Mouse (Mus musculus) liver, embryonic 16.5 days (tissue): ENCODE data around the gene Rpl9. TPM values are rescaled to one million over a fixed set of nuclear protein-coding genes. Genes with fewer than 3 reads are reported as not detected.

ENCODE experiments used
- ATAC-seq: fragments of 200-750 bp; cut with Nextera tagmentation; 2 replicates; pipeline ENCODE4 v1.8.0; 2017; ENCODE audit warnings: low read depth, mild to moderate bottlenecking, moderate number of reproducible peaks, moderate library complexity
- H3K27ac ChIP-seq: fragments of 300-500 bp; sonication (generic); 2 replicates; pipeline ENCODE4 v1.5.1; 2014; ENCODE audit warnings: mild to moderate bottlenecking, low read length
- H3K27me3 ChIP-seq: fragments of 300-500 bp; sonication (generic); 2 replicates; pipeline ENCODE4 v1.6.1; 2014; ENCODE audit warnings: low read depth, low read length, mixed read lengths; ENCODE audit not compliant: control insufficient read depth, insufficient read depth
- H3K36me3 ChIP-seq: fragments of 300-500 bp; sonication (generic); 2 replicates; pipeline ENCODE4 v1.6.1; 2014; ENCODE audit warnings: mild to moderate bottlenecking; ENCODE audit not compliant: control insufficient read depth, insufficient read depth
- H3K4me1 ChIP-seq: fragments of 300-500 bp; sonication (generic); 2 replicates; pipeline ENCODE4 v1.6.1; 2014; ENCODE audit warnings: low read depth, low read length, mixed read lengths; ENCODE audit not compliant: control insufficient read depth
- H3K4me2 ChIP-seq: fragments of 300-500 bp; sonication (generic); 2 replicates; pipeline ENCODE4 v1.6.1; 2014; ENCODE audit warnings: low read depth, low read length, mixed read lengths
- H3K4me3 ChIP-seq: fragments of 300-500 bp; sonication (generic); 2 replicates; pipeline ENCODE4 v1.5.1; 2014; ENCODE audit warnings: low read depth, mild to moderate bottlenecking, low read length
- H3K9ac ChIP-seq: fragments of 300-500 bp; sonication (generic); 2 replicates; pipeline ENCODE4 v1.6.1; 2014; ENCODE audit warnings: low read depth, low read length
- H3K9me3 ChIP-seq: fragments of 300-500 bp; sonication (generic); replicated peaks from 2 replicates; pipeline ENCODE4 v1.6.1; 2016; ENCODE audit warnings: low read length; ENCODE audit not compliant: control insufficient read depth
- WGBS: fragments of 180-500 bp; shearing (Covaris S2); extraction: QIAGEN DNeasy Blood & Tissue Kit; methylation state at CpG from one replicate; pipeline ENCODE4 v1.1.7; 2014; ENCODE audit not compliant: insufficient replicate concordance; 5-methylcytosine and 5-hydroxymethylcytosine counted together
- polyA plus RNA-seq: library from polyadenylated mRNA; unstranded; fragments of >200 nt; fragmentation: Nextera tagmentation; extraction: Ambion mirVana; gene quantifications from 2 replicates; pipeline ENCODE4 v1.2.1, GENCODE M21; 2015

The Rpl9 gene
- polyA plus RNA-seq, 1 experiment from 2014 or later = 482 TPM

DNA sequence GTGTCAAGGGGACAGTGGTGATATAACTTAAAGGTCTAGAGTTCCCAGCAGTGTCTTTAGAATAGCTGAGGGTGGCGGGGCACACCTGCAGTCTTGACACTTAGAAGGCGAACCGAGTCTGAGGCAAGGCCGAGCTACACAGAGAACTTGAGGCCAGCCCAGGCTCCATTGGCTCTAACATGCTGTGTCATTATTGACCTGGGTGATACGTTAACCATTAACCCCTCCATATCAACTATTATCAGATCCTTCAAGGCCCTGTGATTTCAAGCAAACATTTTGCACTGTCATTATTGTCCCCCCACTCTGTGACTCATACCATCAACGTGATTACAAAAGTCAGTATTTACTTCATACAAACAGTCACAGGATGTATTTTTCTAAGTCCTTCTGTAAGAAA is 33.0 kb upstream of the Rpl9 start:
- Histone ChIP-seq H3K27ac (no peak overlapping the region), H3K4me1 (peaks cover 8% of the 10 kb centered on the region), H3K9me3 (no peaks in the 10 kb centered on the region), H3K4me3 (no peak overlapping the region), H3K4me2 (no peak overlapping the region), H3K9ac (no peak overlapping the region), H3K36me3 (no peaks in the 10 kb centered on the region), H3K27me3 (no peaks in the 10 kb centered on the region)
- ATAC-seq = peak; percentile 64
- WGBS = 53% methylated on average over 6 of the region's 6 CpGs

DNA sequence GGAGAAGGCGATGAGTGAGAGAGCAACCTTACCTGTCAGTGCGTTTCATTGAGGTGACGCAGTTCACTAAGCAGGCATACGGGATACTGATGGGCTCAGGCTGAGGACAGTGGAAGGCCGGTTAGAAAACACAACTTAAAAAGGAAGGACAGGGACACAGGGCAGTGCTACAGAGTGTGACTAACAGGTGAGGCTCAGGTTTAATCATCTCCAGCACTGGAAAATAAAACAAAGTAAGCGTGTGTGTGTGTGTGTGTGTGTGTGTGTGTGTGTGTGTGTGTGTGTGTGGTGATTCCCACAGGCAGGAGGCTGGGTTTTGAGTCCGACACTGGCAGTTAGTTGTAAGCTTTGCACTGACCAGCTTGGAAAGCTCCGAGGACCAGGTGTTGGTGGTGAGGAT is 31.6 kb upstream of the Rpl9 start:
- H3K4me2 ChIP-seq = no peak overlapping the region
- H3K4me3 ChIP-seq = no peak overlapping the region
- no peak overlapping the region for H3K27ac ChIP-seq
- peaks cover 8% of the 10 kb centered on the region for H3K4me1 ChIP-seq
- no peaks in the 10 kb centered on the region for H3K9me3 ChIP-seq
- ATAC-seq = no peak
- H3K27me3 ChIP-seq = no peaks in the 10 kb centered on the region
- WGBS = 83% methylated on average over 8 of the region's 8 CpGs
- H3K36me3 ChIP-seq = no peaks in the 10 kb centered on the region
- H3K9ac ChIP-seq = no peak overlapping the region

DNA sequence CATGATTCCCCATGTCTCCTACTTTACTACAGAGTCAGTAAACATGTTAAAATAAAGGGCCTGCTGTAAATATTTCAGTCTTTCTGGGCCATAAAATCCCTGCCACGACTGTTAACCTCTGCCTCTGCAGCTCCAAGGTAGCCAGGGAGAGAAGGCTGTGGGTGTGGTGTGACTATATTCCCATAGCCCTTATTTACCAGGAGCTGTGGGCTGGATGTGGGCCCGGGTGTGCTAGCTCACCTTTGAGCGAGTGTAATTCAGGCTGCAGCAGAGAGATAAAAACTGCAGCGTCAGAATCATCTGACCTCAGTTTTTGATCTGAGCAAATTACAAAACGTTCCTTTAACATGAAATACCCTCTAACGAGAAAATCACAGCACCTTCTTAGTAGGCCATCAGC is 29.6 kb upstream of the Rpl9 start:
- H3K36me3 ChIP-seq = no peaks in the 10 kb centered on the region
- no peak overlapping the region for H3K4me3 ChIP-seq
- H3K27me3 ChIP-seq = no peaks in the 10 kb centered on the region
- H3K27ac ChIP-seq = no peak overlapping the region
- peaks cover 15% of the 10 kb centered on the region for H3K4me1 ChIP-seq
- peak; percentile 44; the same call in 1 of the 2 replicates for ATAC-seq
- WGBS = 17% methylated on average over 6 of the region's 6 CpGs
- no peak overlapping the region for H3K4me2 ChIP-seq
- H3K9ac ChIP-seq = no peak overlapping the region
- H3K9me3 ChIP-seq = no peaks in the 10 kb centered on the region

DNA sequence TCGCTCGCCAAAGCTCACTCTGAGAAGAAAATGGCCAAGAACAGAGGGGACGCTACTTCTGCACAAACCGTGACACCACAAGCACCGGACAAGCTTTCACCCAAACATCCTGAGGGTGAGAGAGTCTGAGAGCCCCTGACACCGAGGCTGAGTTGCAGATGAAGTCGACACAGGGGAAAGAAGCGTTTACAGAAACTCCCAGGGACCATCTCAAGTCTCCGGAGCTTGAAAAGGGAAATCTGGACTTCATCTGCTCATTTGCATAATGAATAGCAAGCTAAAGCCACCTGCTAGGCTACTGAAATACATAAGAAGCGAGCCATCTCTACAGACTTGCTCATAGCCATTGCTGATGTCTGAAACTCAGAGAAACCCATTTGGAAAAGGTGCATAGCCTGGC is 27.9 kb upstream of the Rpl9 start:
- H3K27me3 ChIP-seq = no peaks in the 10 kb centered on the region
- H3K4me1 ChIP-seq = peaks cover 23% of the 10 kb centered on the region
- no peak overlapping the region for H3K9ac ChIP-seq
- no peak overlapping the region for H3K27ac ChIP-seq
- H3K4me2 ChIP-seq = no peak overlapping the region
- no peaks in the 10 kb centered on the region for H3K36me3 ChIP-seq
- WGBS = 84% methylated on average over 10 of the region's 10 CpGs
- H3K4me3 ChIP-seq = no peak overlapping the region
- no peaks in the 10 kb centered on the region for H3K9me3 ChIP-seq
- no peak for ATAC-seq

DNA sequence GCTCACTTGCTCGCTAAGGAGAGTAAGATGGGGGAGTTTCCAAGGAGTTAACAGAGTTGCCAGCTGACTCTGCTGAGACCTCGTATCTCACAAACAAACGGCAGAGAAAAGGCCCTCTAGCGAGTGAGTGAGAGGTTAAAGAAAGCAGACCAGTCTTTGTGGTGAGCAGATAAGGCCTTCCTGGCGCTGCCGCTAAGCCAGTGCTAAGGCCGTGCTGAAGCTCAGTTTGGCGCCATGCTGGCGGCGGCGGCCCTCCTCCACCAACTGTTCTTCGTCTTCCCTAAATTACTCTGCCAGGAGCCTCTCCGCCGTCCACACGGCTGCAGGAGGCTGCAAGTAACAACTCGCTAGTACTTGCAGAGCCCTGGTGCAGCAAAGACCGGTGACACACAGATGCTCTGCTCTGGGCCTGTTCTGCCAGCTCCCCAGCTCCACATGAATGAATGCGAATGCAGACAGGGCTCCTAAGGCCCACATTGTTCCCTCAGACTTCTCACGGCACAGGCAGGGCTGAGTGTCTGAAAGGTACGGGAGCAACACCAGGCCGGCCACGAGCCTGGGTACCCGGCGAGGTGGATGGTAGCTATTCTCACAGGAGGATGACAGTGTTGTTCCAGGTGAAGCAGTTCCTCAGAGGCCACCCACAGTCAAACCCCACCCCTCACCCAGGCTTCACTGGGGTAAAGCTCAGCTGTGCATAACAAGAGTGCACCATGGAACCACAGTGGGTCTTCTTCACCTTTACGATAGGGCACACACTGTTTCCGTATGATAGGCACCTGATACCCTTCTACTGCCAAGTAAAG is 24.6 kb upstream of the Rpl9 start:
- WGBS = 25% methylated on average over 26 of the region's 26 CpGs
- Histone ChIP-seq H3K27me3 (no peaks in the 10 kb centered on the region), H3K36me3 (no peaks in the 10 kb centered on the region; the same call in 1 of the 2 replicates), H3K9me3 (no peaks in the 10 kb centered on the region), H3K4me2 (peak overlapping the region; percentile 58), H3K27ac (peak overlapping the region; percentile 75), H3K9ac (peak overlapping the region; percentile 51), H3K4me1 (peaks cover 21% of the 10 kb centered on the region), H3K4me3 (no peak overlapping the region)
- peak; percentile 94 for ATAC-seq

DNA sequence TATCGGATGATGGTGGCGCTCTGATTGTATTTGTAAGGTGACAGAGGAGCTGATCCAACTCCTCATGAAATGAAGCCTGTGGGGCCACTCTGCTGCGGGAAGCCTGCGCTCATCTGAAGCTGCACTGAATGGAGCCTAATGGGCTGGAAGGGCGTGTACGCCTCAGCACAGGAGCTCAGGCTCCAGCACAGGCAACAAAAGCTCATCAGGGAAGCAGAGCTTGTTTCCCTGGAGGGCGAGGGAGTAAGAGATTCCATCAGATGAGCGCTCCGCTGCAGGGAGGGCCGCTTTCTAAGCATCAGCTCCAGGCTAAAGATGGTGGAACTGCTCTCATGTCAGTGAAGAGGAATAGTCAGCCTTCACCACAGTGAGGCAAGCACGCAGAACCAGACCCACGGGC is 16.7 kb upstream of the Rpl9 start:
- Histone ChIP-seq H3K4me3 (no peak overlapping the region), H3K9me3 (no peaks in the 10 kb centered on the region), H3K9ac (no peak overlapping the region), H3K4me2 (no peak overlapping the region), H3K27me3 (no peaks in the 10 kb centered on the region), H3K4me1 (no peaks in the 10 kb centered on the region), H3K27ac (no peak overlapping the region), H3K36me3 (peaks cover 21% of the 10 kb centered on the region)
- ATAC-seq = no peak
- WGBS = 86% methylated on average over 12 of the region's 12 CpGs

DNA sequence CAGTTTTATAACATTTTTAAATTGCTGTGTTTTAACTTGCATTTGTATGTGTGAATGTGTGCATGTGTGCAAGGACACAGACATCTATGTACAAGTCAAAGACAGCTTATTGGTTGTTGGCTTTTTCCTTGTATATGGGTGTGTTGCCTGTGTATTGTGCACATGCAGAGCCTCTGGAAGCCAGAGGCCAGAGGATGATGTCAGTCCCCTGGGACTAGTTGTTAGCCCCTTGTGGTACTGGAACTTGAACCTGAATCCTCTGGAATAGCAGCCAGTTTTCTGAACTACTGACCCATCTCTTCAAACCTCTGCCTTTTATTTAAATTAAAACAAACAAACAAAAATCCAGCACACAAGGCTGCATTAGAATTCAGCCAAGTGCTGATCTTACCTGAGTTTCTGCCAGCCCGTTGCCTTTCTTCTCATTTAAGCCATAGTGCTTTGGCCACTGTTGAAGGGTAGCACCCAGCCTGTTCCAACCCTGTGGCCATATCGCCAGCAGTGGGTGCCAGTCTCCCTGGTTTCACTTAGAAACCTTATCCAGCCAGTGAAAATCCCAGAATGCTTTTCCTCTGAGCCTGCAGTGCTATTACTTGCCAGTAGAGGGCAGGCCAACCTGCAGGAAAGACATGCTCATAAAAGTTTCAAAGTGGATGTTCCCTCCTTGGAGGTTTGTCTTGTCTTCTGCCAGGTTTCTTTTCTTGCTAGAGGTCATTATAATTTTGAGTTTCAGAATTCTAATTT is 10.2 kb upstream of the Rpl9 start:
- Histone ChIP-seq H3K4me1 (peaks cover 2% of the 10 kb centered on the region; the same call in 1 of the 2 replicates), H3K4me3 (no peak overlapping the region), H3K9ac (no peak overlapping the region), H3K4me2 (no peak overlapping the region), H3K9me3 (no peaks in the 10 kb centered on the region), H3K27ac (no peak overlapping the region), H3K36me3 (peaks cover 24% of the 10 kb centered on the region), H3K27me3 (no peaks in the 10 kb centered on the region)
- 31% methylated on average over 2 of the region's 2 CpGs for WGBS
- ATAC-seq = peak; percentile 51; the same call in 1 of the 2 replicates

DNA sequence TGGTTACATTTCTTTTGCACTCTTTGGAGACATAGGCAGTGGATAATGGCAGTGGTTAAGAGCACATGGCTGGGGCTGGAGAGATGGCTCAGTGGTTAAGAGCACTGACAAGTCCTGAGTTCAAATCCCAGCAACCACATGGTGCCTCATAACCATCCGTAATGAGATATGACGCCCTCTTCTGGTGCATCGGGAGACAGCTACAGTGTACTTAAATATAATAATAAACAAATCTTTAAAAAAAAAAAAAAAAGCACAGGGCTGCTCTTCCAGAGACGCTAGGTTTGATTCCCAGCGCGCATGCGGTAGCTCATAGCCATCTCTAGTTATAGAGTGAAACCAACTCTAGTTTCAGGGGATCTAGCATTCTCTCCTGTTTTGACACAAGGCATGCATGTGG is 3.2 kb upstream of the Rpl9 start:
- Histone ChIP-seq H3K9me3 (no peaks in the 10 kb centered on the region), H3K36me3 (peaks cover 13% of the 10 kb centered on the region)

DNA sequence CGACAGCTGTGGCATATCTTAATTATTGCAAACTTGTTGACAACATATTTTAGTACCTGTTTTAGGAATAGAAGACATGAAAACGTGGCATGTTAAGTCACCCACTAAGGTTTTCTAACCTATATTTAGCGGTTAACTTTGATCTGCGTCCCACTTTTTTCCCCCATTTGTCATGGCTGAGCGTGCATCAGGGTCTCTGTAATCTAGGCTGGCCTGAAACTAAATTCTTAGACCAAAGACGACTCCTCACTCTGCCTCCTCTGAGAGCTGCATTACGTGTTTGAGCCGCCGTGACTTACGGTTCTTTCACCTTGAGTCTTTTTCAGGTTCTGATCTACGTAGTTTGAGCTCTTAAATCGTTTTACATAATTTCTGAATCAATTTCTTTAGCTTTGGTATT is 509 bp upstream of the Rpl9 start:
- peaks cover 30% of the 10 kb centered on the region for H3K36me3 ChIP-seq
- H3K4me1 ChIP-seq = peaks cover 14% of the 10 kb centered on the region
- WGBS = 3% methylated on average over 12 of the region's 12 CpGs
- peak overlapping the region; percentile 85 for H3K9ac ChIP-seq
- H3K9me3 ChIP-seq = no peaks in the 10 kb centered on the region
- H3K4me3 ChIP-seq = peak overlapping the region; percentile 98
- H3K27ac ChIP-seq = peak overlapping the region; percentile 63
- no peak for ATAC-seq
- no peaks in the 10 kb centered on the region for H3K27me3 ChIP-seq
- H3K4me2 ChIP-seq = peak overlapping the region; percentile 89

More for the DNA sequence above, 3.2 kb upstream of the Rpl9 start:
- Histone ChIP-seq H3K4me1 (peaks cover 9% of the 10 kb centered on the region), H3K27ac (no peak overlapping the region), H3K4me2 (no peak overlapping the region), H3K4me3 (no peak overlapping the region), H3K27me3 (no peaks in the 10 kb centered on the region), H3K9ac (no peak overlapping the region)
- no peak for ATAC-seq
- 84% methylated on average over 7 of the region's 7 CpGs for WGBS
